Mouse (Mus musculus) cerebellum, adult 8-10 months (tissue): ENCODE measurements around the gene Pex3.

Source experiments
- DNase-seq: peaks from one replicate; pipeline ENCODE4 v3.0.0; 2022

The Pex3 gene

DNA sequence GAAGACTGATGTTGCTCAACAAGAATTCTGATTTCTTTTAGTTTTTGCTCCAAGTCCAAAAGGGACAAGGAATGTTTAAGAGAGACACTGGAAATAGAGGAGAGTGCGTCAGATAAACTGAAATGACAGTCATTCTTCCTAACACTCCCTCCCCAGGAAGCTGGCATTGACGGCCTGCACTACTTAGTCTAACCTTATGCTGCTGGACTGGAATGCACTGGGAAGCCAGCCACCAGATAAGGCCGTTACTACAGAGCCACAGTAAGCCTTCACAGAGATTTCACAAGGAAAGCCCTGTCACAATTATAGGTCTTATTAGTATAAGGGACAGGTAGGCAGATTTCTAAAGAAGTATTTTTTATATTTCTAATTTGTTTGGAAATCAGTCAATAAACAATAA, 18.2 kb downstream of the Pex3 start:
- DNase-seq: no peak

DNA sequence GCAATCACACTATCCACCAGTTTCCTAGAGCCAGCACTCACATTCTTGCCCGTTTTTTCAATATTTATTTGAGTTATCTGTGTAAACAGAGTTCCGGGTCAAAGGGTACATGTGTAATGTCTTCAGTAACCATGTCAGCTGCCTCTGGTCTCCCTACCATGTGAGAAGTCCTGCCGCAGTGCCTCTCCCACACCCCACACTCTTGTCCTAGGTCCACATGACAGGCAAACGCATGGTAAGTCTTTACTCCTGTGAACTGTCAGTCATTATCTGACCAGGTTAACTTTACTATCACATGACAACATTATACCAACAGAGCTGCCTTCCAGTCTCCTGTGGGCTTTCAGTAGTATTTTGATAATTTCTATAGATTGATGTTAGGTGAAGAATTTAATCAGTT, 24.8 kb downstream of the Pex3 start:
- no peak for DNase-seq

DNA sequence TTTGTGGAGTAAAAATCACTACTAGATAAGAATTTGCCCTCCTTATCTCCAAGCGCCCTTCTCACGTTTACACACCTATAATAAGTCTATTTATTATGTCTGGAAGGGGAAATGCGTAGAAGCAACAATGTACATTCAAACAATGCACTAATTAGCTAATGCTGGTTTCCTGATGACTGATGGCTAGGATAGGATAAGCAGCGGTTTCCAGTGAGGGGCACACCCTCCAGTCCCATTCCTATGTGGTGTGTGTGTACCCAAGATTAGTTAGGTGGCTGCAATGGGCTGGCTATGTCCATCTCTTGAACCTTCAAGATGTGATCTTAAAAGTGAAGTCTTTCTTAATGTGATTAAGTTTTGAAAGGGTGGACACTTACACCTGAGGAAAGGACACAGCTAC, 31.1 kb downstream of the Pex3 start:
- no peak for DNase-seq

DNA sequence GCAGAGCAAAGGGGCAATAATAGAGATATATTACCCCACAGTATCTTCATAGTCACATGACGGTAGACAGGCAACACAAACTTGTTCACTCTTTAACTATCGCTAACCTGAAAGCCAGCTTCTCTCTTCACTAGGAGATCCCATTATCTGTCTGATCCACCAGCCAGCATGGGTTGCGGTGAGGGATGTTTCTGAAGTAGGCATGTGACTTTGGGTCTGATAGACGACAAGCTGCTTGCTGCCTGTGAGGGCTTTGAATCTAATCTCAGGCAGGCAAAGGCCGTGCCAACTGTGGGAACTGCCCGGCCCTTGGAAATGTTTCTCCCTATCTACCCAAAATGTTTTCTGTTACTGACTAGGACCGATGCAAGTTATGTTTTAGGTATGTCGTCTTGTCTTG, 50.6 kb downstream of the Pex3 start:
- no peak for DNase-seq

DNA sequence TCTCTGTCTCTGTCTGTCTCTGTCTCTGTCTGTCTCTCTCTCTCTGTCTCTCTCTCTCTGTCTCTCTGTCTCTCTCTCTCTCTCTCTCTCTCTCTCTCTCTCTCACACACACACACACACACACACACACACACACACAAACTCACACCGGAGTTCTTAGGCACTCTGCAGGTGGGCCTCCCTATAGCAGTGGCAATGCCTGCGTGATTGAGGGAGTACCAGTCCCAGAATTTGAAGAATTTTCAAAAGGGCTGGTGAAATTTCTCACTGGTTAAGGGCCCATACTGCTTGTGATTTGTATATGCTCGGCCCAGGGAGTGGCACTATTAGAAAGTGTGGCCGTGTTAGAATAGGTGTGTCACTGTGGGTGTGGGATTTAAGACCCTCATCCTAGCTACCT, 51.4 kb downstream of the Pex3 start:
- peak; percentile 9 for DNase-seq

DNA sequence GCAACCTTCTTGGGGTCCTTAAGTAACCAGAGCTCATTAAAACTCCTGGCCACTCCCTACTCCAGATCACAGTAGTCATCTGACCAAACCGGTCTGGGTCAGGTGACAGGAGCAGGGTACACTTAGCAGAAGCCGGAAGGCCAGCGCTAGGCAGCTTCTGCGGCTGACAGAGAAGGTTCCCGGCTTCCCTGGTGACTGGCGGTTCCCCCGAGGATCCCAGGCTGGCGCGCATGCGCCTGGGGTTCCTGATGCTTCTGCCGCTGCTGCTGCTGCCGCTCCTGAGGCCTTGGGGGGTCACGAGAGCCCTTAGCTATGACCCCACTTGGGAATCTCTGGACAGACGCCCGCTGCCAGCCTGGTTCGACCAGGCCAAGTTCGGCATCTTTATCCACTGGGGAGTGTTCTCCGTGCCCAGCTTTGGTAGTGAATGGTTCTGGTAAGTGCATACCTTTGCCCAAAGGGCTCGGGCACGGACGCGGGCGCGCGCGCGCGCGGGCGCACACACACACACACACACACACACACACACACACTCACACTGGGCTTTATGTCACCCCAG, 51.9 kb downstream of the Pex3 start:
- peak; percentile 82 for DNase-seq

DNA sequence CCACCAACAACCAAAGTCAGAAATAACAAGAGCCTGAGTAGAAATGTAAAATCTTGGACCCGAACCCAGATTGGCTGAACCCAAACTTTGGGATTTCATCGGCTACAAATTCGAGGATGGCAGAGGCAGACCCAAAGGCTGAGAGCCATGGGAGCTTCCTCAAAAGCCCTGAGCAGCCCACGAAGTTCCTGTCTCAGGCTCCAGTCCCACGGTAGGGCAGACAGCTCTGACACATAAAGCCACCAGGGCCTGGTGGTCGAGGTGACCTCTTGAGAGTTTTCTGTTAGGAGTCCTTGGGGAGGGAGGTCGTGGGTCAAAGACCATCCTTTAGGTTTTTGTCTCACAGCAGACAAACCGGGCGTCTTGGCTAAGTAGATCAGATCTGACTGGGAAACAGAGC, 52.5 kb downstream of the Pex3 start:
- DNase-seq: peak; percentile 6

DNA sequence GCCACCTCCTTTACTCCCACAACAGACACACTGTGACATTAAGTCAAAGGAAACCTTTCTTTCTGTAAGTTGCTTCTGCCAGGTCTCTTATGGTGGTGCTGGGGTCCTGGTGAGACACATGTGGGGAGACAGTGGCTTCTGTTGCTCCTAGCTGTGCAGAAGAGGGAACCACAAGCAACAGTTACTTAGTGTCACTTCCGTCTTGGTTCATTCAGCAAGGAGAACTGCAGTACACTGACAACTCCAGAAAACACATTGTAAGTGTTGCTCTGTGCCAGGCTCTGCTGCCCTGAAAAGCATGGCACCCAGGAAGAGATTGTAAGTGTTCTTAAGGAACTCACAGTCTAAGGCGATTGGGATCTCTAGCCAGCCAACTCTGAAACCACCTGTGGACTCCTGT, 53.6 kb downstream of the Pex3 start, which contains the start of gene Fuca2:
Gene Fuca2 (plus strand): TSS at position 210 of the 400 bp plus-strand sequence.
- DNase-seq: no peak

DNA sequence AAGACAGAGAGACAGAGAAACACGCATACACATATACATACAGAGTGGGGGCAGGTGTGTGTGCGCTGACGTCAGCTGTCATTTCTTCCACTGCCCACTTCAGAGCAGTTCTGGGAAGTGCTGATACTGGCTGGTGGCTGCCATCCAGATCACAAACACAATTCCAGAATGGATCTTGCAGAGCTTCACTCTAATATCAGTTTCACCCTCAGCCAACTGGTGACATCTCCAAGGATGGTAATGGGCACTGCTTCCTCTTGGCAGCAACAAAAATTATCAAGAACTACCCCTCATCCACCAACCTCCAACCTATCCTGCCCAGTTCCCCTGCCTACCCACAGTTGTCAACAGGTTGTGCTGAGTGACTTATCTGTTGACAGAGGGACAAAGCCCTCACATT, 56.6 kb downstream of the Pex3 start:
- no peak for DNase-seq

DNA sequence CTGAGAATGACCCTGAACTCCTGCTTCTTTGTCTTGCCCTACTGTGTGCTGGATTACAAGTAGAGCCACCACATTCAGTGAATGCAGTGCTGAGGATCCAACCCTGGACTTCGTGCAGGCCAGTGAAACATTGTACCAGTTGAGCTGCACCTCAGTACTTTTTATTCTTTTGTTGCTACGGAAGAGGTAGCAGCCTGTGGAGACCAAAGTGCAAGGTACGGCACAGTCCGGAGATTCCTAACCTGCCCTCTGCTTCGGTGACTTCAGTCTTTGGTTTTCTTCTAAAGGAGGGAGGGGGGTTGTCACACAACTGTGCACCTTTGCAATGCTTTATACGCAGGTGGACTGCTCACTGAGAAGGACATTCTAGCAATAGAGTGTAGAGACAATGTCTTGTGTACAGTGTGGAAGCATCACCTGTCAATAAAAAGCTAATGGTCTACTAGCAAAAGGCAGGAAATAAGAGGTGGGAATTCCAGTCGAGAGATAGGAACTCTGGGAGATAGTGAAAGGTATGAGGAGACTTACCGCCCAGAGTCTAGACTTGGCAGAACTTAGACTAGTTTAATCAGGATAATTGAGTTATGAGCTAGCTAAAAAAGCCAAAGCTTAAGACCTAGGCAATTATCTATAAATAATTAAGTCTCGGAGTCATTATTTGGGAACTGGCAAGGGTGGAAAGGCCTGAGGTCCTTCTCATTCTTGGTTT, 58.8 kb downstream of the Pex3 start:
- no peak for DNase-seq

DNA sequence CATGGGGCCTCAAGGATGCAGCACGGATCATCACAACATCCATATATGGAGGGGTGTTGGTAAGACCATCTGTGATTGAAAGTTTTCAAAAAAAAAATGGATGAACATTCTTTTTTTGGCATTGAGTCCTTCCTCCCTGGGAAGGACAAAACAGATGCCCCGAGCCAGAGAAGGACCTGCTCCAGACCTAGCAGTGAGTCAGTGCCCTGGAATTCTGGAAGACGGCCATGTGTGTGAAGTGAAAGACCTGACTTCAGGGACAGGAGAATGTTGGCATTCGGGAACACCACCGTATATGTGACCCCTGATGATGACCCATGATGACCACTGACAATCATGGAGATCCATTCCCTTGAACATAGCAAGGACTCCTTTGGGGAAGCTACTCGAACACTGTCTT, 63.3 kb downstream of the Pex3 start:
- no peak for DNase-seq

DNA sequence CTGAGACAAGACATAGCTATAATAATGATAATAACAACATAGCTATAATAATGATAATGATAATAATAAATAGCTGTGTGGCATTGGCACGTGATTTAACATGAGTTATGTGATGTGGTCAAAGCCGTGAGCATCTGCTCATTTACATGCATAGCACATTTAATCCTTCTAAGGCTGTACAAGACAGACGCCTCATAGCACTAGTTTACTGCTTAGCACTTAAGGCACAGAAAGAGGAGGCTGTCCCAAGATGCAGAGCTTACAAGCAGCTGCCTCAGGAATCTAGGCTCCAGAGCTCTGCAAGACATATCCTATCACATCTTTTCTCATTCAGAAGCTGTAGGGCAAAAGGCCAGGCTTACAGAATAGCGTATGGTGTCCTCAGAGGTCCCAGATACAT, 67.0 kb downstream of the Pex3 start:
- no peak for DNase-seq

DNA sequence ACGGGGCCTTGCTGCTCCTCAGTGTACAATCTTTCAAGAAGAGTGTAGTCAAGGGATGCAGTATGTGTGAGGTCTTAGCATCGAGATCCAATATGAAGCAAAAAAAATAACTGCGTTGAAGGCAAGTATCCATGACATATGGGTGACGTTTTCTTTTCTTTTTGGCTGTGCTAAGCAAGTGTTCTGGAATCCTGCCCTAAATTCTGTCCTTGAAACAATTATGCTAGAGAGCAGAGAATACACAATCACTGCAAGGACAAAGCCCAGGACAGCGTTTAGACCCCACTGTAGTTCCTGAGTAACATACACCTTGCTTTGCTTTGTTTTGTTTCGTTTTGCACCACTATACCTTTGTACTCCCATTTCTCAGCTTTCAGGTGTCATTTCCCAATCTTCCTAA, 73.6 kb downstream of the Pex3 start:
- no peak for DNase-seq

DNA sequence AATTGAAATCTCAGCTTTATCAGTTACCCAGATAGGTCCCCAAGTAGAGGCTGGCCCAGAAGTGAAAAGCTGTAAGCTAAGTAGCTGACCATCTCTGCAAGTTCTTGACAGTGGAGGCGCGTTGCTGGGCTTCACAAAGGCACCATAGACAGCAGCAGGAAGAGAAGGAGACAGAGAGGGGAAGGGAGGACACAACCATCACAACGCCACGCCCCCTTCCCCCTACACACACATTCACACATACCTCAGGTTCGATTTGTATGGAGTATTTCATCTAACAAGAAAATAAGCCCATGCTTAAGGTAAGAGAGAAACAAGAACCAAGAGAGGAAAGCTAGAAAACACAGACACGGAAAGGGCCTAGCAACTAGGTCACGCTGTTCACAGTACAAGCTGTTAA, 77.8 kb downstream of the Pex3 start:
- no peak for DNase-seq

DNA sequence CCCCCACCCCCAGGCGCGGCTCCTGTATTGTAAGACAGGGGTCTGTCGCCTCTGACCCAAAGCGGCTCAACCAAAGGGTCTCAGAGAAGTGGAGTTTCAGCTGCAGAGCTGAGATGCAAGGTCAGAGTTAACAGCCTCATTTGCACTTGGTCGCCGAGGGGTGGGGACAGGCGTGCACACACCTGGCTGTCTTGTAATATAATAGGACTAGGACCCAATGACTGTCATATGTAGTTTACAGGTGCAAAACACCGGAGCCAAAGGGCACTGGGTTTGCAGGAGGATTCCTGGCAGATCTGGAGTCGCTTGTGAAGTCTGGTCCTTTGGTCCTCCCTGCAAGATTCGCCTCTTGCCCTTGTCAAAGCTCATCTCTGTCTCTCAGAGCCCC, 78.4 kb downstream of the Pex3 start:
- no peak for DNase-seq
